Mouse (Mus musculus) cerebellum, postnatal 14 days (tissue): ENCODE data around the gene Serpinb9b.
"Not testable (repeated sequence)": the region's sequence is repeated elsewhere in the genome, so short reads cannot be mapped to it uniquely, and the experiment has no call there.

Source experiments
- DNase-seq, 2 experiments: peaks; one replicate each; pipeline ENCODE4 v3.0.0; 2021; ENCODE audit warnings: mixed read lengths in 2 of 2

The Serpinb9b gene

GRCm38 (mm10) chr13:33027244-33027643 lies at the start of gene Serpinb9b:
Gene Serpinb9b, plus strand, starts transcription at chr13:33027416.
- DNase-seq, result no peak

GRCm38 (mm10) chr13:32982556-32983042 lies 44.6 kb upstream of the Serpinb9b start:
- no peak for DNase-seq

GRCm38 (mm10) chr13:32986256-32986655 lies 41.0 kb upstream of the Serpinb9b start:
- no peak for DNase-seq

- no peak for DNase-seq
Measured at GRCm38 (mm10) chr13:32993152-32993893, 33.9 kb upstream of the Serpinb9b start.

- DNase-seq, result no peak
Measured at GRCm38 (mm10) chr13:32993894-32994242, 33.3 kb upstream of the Serpinb9b start.

GRCm38 (mm10) chr13:32995051-32995450 lies 32.2 kb upstream of the Serpinb9b start:
- no peak for DNase-seq

- DNase-seq, result no peak
Measured at GRCm38 (mm10) chr13:33001341-33001740, 25.9 kb upstream of the Serpinb9b start.

- DNase-seq, result no peak
Measured at GRCm38 (mm10) chr13:33002950-33003349, 24.3 kb upstream of the Serpinb9b start, which contains the start of gene Serpinb9. Gene Serpinb9, plus strand, starts transcription at chr13:33003250.

GRCm38 (mm10) chr13:33003523-33004413 lies 23.4 kb upstream of the Serpinb9b start:
- DNase-seq, result no peak

GRCm38 (mm10) chr13:33004414-33005105 lies 22.7 kb upstream of the Serpinb9b start:
- peak; percentile 77 to 84 for DNase-seq

GRCm38 (mm10) chr13:33005501-33006075 lies 21.6 kb upstream of the Serpinb9b start:
- DNase-seq, result no peak

GRCm38 (mm10) chr13:33006555-33006954 lies 20.7 kb upstream of the Serpinb9b start:
- DNase-seq, result no peak

- DNase-seq, result no peak
Measured at GRCm38 (mm10) chr13:33012395-33012794, 14.8 kb upstream of the Serpinb9b start.

- no peak for DNase-seq
Measured at GRCm38 (mm10) chr13:33013271-33013670, 13.9 kb upstream of the Serpinb9b start.

GRCm38 (mm10) chr13:33022371-33022770 lies 4.8 kb upstream of the Serpinb9b start:
- no peak for DNase-seq

- DNase-seq, result peak in 1 of 2 experiments; percentile 14
Measured at GRCm38 (mm10) chr13:33026427-33027057, 674 bp upstream of the Serpinb9b start.

GRCm38 (mm10) chr13:33028146-33028545 lies 930 bp downstream of the Serpinb9b start:
- DNase-seq, result no peak

- DNase-seq, result no peak
Measured at GRCm38 (mm10) chr13:33028550-33028949, 1.3 kb downstream of the Serpinb9b start.

- DNase-seq, result not testable (repeated sequence)
Measured at GRCm38 (mm10) chr13:33029478-33029877, 2.3 kb downstream of the Serpinb9b start.

GRCm38 (mm10) chr13:33030281-33030680 lies 3.1 kb downstream of the Serpinb9b start:
- DNase-seq, result no peak

- no peak for DNase-seq
Measured at GRCm38 (mm10) chr13:33035506-33035905, 8.3 kb downstream of the Serpinb9b start.

GRCm38 (mm10) chr13:33043542-33043941 lies 16.3 kb downstream of the Serpinb9b start:
- DNase-seq, result no peak
